Mouse (Mus musculus): ENCODE results near the gene Gm5538. TPM values are rescaled to one million over a fixed set of nuclear protein-coding genes. Genes with fewer than 3 reads are reported as not detected.

Gene Gm5538
- not detected in 2 replicates for polyA plus RNA-seq (2014; fragmentation: Nextera tagmentation; extraction: Ambion mirVana)

DNA sequence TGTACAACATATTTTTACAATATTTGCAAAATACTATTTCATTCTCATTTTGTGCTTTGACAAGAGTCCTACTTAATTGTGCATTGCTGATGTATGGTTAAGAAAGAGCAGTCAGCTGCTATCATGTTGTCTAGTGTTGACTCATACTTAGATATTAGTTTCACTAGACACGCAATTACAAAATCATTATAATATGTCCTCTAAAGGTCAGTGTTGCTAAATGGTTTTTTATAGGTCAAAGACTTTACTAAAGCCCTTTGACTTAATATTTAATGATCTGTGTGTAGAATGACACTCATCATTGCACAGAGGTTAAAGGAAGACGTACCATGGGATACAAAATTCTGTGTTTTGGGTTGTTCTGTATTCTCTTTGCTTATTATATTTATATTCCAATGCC lies at the start of gene Gm5538:
Gene Gm5538, plus strand, starts transcription at position 301 of the 400 bp plus-strand sequence.
- H3K27me3 ChIP-seq (replicated peaks; ENCODE audit: control insufficient read depth, insufficient read depth, low read length) = no peaks in the 10 kb centered on the region
- H3K4me2 ChIP-seq = no peak within 1 kb of the TSS
- H3K4me1 ChIP-seq (replicated peaks; ENCODE audit: control insufficient read depth, insufficient read depth, low read length) = no peaks in the 10 kb centered on the region
- H3K9ac ChIP-seq (ENCODE audit: low read depth, low read length) = no peak within 1 kb of the TSS
- no peaks in the 10 kb centered on the region for H3K36me3 ChIP-seq (ENCODE audit: control insufficient read depth, insufficient read depth, low read length)
- no peak within 1 kb of the TSS for H3K4me3 ChIP-seq (ENCODE audit: low read depth, low read length)
- DNase-seq (ENCODE audit: low spot score) (no peak), ATAC-seq (replicated peaks; ENCODE audit: low FRiP score) (no peak)
- H3K27ac ChIP-seq (ENCODE audit: low read depth, low read length) = no peak within 1 kb of the TSS
- no peaks in the 10 kb centered on the region for H3K9me3 ChIP-seq (ENCODE audit: control insufficient read depth, low read length)
- 83% methylated on average over 2 of the region's 2 CpGs for WGBS

DNA sequence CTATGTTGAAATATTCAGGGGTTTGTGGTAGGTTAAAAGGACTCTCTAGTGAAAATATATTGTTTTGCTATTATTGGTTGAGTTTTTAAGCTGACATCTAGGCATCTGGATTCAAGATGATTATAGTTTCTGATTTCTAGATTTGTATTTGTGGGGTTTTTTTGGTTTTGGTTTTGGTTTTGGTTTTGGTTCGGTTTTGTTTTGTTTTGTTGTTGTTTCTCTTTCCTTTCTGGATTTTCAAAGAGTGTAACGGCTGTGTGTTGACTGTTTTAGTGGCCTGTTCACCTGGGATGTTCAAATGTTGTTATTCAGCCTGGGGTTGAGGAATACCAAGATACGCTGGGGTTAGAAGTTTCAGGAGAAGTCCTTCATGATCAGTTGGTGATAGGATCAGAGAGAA lies 32.2 kb upstream of the Gm5538 start:
- H3K27ac ChIP-seq (ENCODE audit: low read depth, low read length) = no peak overlapping the region
- no peak for ATAC-seq (replicated peaks; ENCODE audit: low FRiP score)
- WGBS = 69% methylated on average over 3 of the region's 3 CpGs
- H3K27me3 ChIP-seq (replicated peaks; ENCODE audit: control insufficient read depth, insufficient read depth, low read length) = no peaks in the 10 kb centered on the region
- peaks cover 2% of the 10 kb centered on the region; the same call in 1 of the 2 replicates for H3K9me3 ChIP-seq (ENCODE audit: control insufficient read depth, low read length)
- no peak overlapping the region for H3K4me3 ChIP-seq (ENCODE audit: low read depth, low read length)
- H3K36me3 ChIP-seq (ENCODE audit: control insufficient read depth, insufficient read depth, low read length) = no peaks in the 10 kb centered on the region
- DNase-seq (ENCODE audit: low spot score) = no peak
- no peaks in the 10 kb centered on the region for H3K4me1 ChIP-seq (replicated peaks; ENCODE audit: control insufficient read depth, insufficient read depth, low read length)
- H3K4me2 ChIP-seq = no peak overlapping the region
- H3K9ac ChIP-seq (ENCODE audit: low read depth, low read length) = no peak overlapping the region

DNA sequence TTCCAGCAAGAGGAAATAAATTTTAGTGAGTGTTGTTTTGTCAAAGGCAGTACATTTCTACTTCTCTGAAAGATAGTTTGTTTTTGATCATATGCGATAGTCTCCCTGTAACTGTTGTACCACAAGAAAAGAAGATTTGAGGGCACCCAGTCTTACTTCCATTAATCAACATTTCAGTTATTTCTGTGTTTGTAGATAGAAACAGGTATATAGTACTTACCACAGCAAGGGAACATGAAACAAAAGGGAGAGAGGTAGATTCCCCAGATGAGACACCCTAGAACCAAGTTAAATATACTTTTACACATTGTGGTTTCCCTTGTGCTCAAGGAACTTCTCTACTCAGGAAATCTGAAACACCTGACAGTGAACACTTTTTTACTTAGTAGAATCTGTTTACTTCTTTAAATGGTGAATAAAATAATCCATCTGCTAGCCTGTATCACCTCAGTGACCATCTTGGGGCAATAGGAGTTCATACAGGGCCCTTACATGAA lies 26.9 kb upstream of the Gm5538 start:
- 89% methylated on average over 1 of the region's 1 CpGs for WGBS
- peaks cover under 1% of the 10 kb centered on the region; the same call in 1 of the 2 replicates for H3K9me3 ChIP-seq (ENCODE audit: control insufficient read depth, low read length)

DNA sequence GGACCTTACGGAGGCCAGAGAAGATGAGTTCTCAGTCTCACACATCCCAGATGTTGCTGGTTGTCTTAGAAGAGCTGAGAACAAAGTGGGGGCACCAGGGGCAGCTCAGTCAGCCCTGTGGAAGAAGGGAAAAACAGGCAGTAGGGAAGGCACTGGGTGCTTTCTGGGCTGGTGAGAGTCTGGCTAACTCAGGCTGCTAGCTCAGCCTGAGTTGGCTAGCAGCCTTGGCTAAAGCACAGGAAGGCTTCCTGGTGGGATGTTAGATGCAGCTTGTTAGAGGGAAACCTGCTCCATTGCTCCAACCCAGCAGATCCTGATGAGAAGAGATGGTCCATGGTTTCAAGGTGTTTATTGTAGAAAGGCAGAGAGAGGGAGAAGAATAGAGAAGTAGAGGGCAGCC lies 10.3 kb downstream of the Gm5538 start:
- no peaks in the 10 kb centered on the region for H3K9me3 ChIP-seq (ENCODE audit: control insufficient read depth, low read length)
- H3K4me1 ChIP-seq (replicated peaks; ENCODE audit: control insufficient read depth, insufficient read depth, low read length) = no peaks in the 10 kb centered on the region
- no peak overlapping the region for H3K27ac ChIP-seq (ENCODE audit: low read depth, low read length)
- H3K36me3 ChIP-seq (ENCODE audit: control insufficient read depth, insufficient read depth, low read length) = no peaks in the 10 kb centered on the region
- no peak overlapping the region for H3K9ac ChIP-seq (ENCODE audit: low read depth, low read length)
- no peaks in the 10 kb centered on the region for H3K27me3 ChIP-seq (replicated peaks; ENCODE audit: control insufficient read depth, insufficient read depth, low read length)
- WGBS = 79% methylated on average over 1 of the region's 1 CpGs
- DNase-seq (ENCODE audit: low spot score) (no peak), ATAC-seq (replicated peaks; ENCODE audit: low FRiP score) (no peak)
- no peak overlapping the region for H3K4me2 ChIP-seq
- no peak overlapping the region for H3K4me3 ChIP-seq (ENCODE audit: low read depth, low read length)

More for the DNA sequence above, 26.9 kb upstream of the Gm5538 start:
- DNase-seq (ENCODE audit: low spot score) (no peak), ATAC-seq (replicated peaks; ENCODE audit: low FRiP score) (no peak)
- H3K36me3 ChIP-seq (ENCODE audit: control insufficient read depth, insufficient read depth, low read length) = no peaks in the 10 kb centered on the region
- H3K4me3 ChIP-seq (ENCODE audit: low read depth, low read length) = no peak overlapping the region
- H3K4me2 ChIP-seq = no peak overlapping the region
- no peaks in the 10 kb centered on the region for H3K4me1 ChIP-seq (replicated peaks; ENCODE audit: control insufficient read depth, insufficient read depth, low read length)
- no peak overlapping the region for H3K27ac ChIP-seq (ENCODE audit: low read depth, low read length)
- no peak overlapping the region for H3K9ac ChIP-seq (ENCODE audit: low read depth, low read length)
- no peaks in the 10 kb centered on the region for H3K27me3 ChIP-seq (replicated peaks; ENCODE audit: control insufficient read depth, insufficient read depth, low read length)

DNA sequence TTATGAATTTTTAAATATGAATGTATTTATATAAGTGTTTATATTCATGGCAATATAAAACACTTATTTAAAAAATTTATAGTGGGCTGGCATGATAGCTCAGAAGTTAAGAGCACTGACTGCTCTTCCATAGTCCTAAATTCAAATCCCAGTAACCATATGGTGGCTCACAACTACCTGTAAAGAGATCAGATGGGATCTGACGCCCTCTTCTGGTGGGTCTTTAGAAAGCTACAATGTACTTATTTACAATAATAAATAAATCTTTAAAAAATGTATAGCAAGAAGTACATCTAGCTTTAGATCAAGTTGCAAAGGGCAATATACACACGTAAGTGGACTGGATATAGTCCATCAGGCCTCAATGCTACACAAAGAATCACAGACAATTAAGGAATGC lies 14.6 kb downstream of the Gm5538 start:
- H3K36me3 ChIP-seq (ENCODE audit: control insufficient read depth, insufficient read depth, low read length) = no peaks in the 10 kb centered on the region
- no peak overlapping the region for H3K27ac ChIP-seq (ENCODE audit: low read depth, low read length)
- H3K9ac ChIP-seq (ENCODE audit: low read depth, low read length) = no peak overlapping the region
- no peak overlapping the region for H3K4me3 ChIP-seq (ENCODE audit: low read depth, low read length)
- WGBS = 11% methylated on average over 2 of the region's 2 CpGs
- H3K9me3 ChIP-seq (ENCODE audit: control insufficient read depth, low read length) = no peaks in the 10 kb centered on the region
- no peaks in the 10 kb centered on the region for H3K27me3 ChIP-seq (replicated peaks; ENCODE audit: control insufficient read depth, insufficient read depth, low read length)
- ATAC-seq (replicated peaks; ENCODE audit: low FRiP score) (no peak), DNase-seq (ENCODE audit: low spot score) (no peak)
- H3K4me1 ChIP-seq (replicated peaks; ENCODE audit: control insufficient read depth, insufficient read depth, low read length) = no peaks in the 10 kb centered on the region
- H3K4me2 ChIP-seq = no peak overlapping the region

Other genes with a start within 250 kb of the Gm5538 start
- gene Gm8298, start 131.3 kb downstream of the Gm5538 start, polyA plus RNA-seq (2014; fragmentation: Nextera tagmentation; extraction: Ambion mirVana) = not detected in 2 replicates
- gene C130079G13Rik, start 195.4 kb downstream of the Gm5538 start, polyA plus RNA-seq (2014; fragmentation: Nextera tagmentation; extraction: Ambion mirVana) = not detected in 2 replicates

Data from liver, embryonic 11.5 days (tissue).